Mouse (Mus musculus) testis, adult 2 months (tissue): ENCODE measurements around the gene Sugct. TPM values are rescaled to one million over a fixed set of nuclear protein-coding genes. Genes with fewer than 3 reads are reported as not detected.
A peak's percentile ranks its signal among the peaks of the same experiment; 100 is the strongest.

Source experiments
- H3K27ac ChIP-seq: fragments of 200-500 bp; 2 replicates; pipeline ENCODE4 v1.5.1; 2012; ENCODE audit warnings: low read depth, low read length; ENCODE audit not compliant: control insufficient read depth, insufficient read depth
- H3K27me3 ChIP-seq: fragments of 200-500 bp; 2 replicates; pipeline ENCODE4 v1.6.1; 2012; ENCODE audit warnings: mild to moderate bottlenecking, low read length, moderate library complexity; ENCODE audit not compliant: control insufficient read depth, insufficient read depth
- H3K36me3 ChIP-seq: fragments of 200-500 bp; 2 replicates; pipeline ENCODE4 v1.6.1; 2012; ENCODE audit warnings: mild to moderate bottlenecking, low read length; ENCODE audit not compliant: control insufficient read depth, insufficient read depth
- H3K4me1 ChIP-seq: fragments of 200-500 bp; 2 replicates; pipeline ENCODE4 v1.6.1; 2012; ENCODE audit warnings: low read length; ENCODE audit not compliant: control insufficient read depth, insufficient read depth
- H3K4me3 ChIP-seq: fragments of 200-500 bp; 2 replicates; pipeline ENCODE4 v1.5.1; 2012; ENCODE audit warnings: low read depth, mild to moderate bottlenecking, low read length, moderate library complexity, mixed read lengths; ENCODE audit not compliant: control insufficient read depth
- CTCF ChIP-seq: fragments of 200-500 bp; IDR thresholded peaks from 2 replicates; pipeline ENCODE4 v1.5.1; 2012; ENCODE audit warnings: low read depth, mild to moderate bottlenecking, inconsistent platforms, low read length, moderate library complexity; ENCODE audit not compliant: control insufficient read depth, insufficient read depth, insufficient replicate concordance
- POLR2A ChIP-seq: fragments of 200-500 bp; IDR thresholded peaks from 2 replicates; pipeline ENCODE4 v1.6.1; 2012; ENCODE audit warnings: low read depth, mild to moderate bottlenecking, inconsistent platforms, low read length, moderate library complexity; ENCODE audit not compliant: control insufficient read depth
- polyA plus RNA-seq: library from polyadenylated mRNA; depleted of rRNA; stranded (reverse); fragments of >200 nt; gene quantifications from 2 replicates; pipeline ENCODE4 v1.2.3, GENCODE M21; 2012; rRNA removed

Gene Sugct
- polyA plus RNA-seq = 1.2 TPM in 2 replicates

- no peaks in the 10 kb centered on the region for H3K36me3 ChIP-seq
- peak; percentile 83 for TF ChIP-seq POLR2A
- TF ChIP-seq CTCF = no peak
- H3K4me1 ChIP-seq = no peaks in the 10 kb centered on the region
Observed at GRCm38 (mm10) chr13:17694911-17695699, at the start of gene Sugct, which contains the start of gene Mplkip. Gene Sugct, minus strand, starts transcription at chr13:17695553. Gene Mplkip, plus strand, starts transcription at chr13:17695192.

DNA sequence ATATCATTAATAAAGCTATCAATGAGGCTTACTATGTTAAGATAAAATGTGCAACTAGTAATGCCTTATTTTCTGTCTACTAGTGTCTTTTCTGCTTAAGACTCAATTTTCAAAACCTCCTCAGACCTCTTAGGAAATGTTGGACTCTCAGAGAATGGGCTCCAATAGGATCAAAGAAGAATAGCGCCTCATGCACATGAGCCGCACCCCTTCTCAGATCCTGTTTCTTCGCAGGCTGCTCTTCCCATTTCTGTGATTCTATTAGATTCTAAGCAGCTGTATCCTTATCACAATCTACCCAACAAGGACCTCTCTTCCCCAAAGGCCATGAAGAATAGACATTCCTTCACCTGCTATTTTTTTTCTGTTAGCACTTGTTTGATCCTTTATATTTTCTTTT is 33.4 kb upstream of the Sugct start:
- Histone ChIP-seq H3K27me3 (no peaks in the 10 kb centered on the region), H3K4me1 (no peaks in the 10 kb centered on the region), H3K27ac (no peak overlapping the region), H3K4me3 (no peak overlapping the region), H3K36me3 (no peaks in the 10 kb centered on the region)
- no peak for TF ChIP-seq CTCF
- no peak for TF ChIP-seq POLR2A

More at GRCm38 (mm10) chr13:17694911-17695699, at the start of gene Sugct, which contains the start of gene Mplkip:
- H3K27me3 ChIP-seq = no peaks in the 10 kb centered on the region
- peak within 1 kb of the TSS; percentile 99 for H3K27ac ChIP-seq
- H3K4me3 ChIP-seq = peak within 1 kb of the TSS; percentile 99

DNA sequence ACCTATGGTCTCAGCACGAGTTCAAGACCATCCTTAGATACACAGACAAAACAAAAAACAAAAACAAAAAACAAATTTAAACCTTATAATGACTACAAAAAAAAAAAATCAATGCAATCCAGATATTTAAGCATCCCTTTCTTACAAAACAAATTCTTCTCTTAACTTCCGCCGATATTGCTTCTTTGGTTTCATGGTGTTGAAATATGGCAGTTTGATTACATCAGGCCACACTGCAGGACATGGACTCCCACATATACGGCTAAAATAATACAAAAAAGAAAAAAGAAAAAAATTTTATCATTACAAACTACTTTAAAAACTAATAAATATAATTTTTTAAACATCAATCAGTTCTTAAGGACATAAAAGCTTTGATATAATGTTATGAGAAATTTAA is 32.6 kb upstream of the Sugct start:
- TF ChIP-seq CTCF = no peak
- TF ChIP-seq POLR2A = no peak
- H3K36me3 ChIP-seq = no peaks in the 10 kb centered on the region
- H3K27me3 ChIP-seq = no peaks in the 10 kb centered on the region
- H3K4me1 ChIP-seq = no peaks in the 10 kb centered on the region
- H3K4me3 ChIP-seq = no peak overlapping the region
- no peak overlapping the region for H3K27ac ChIP-seq

DNA sequence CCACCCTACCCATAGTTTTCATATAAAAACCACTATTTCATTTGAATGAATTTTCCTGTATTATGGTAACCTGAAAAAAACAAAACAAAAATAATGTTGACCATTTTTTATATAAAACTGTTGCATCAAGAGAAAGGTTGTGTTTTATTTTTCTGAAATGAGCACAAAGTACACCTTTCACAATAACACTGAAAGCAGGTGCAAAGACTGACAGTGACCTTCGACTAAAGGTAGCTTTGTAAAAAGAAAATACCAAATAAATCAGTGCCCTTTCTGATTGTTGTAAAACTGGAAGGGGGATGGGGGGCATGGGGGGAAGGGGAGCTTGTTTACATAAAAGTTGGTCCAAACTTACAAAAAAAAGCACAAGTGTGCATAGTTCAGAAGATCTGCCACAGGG is 22.0 kb upstream of the Sugct start:
- Histone ChIP-seq H3K27me3 (no peaks in the 10 kb centered on the region), H3K4me3 (no peak overlapping the region), H3K27ac (no peak overlapping the region), H3K4me1 (no peaks in the 10 kb centered on the region), H3K36me3 (no peaks in the 10 kb centered on the region; the same call in 1 of the 2 replicates)
- no peak for TF ChIP-seq CTCF
- TF ChIP-seq POLR2A = no peak

DNA sequence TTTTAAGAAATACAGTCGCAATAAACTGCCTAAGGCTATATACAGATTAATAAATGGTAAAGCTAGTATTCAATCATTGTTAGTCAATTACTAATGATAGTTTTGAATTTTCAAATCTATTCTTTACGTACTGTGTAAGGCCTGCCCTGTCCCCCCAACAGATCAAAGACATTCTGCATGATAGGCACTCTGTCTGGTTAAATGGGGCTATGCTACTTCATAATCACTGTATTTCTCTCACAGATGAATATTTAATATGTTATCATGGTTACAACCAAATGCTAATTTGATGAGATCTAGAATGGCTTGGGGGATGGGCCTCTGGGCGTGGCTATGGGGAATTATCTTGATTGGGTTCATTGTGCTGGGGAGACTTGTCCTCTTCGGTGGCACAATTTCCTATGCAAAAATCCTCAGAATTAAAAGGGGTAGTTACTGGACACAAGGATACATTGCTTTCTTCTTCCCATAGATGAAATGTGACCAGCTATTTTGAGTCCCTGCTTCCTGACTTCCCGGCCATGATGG is 13.5 kb upstream of the Sugct start:
- H3K27me3 ChIP-seq = no peaks in the 10 kb centered on the region
- no peak overlapping the region for H3K27ac ChIP-seq
- H3K4me3 ChIP-seq = no peak overlapping the region
- no peaks in the 10 kb centered on the region for H3K36me3 ChIP-seq
- TF ChIP-seq CTCF = no peak
- no peak for TF ChIP-seq POLR2A
- no peaks in the 10 kb centered on the region for H3K4me1 ChIP-seq

DNA sequence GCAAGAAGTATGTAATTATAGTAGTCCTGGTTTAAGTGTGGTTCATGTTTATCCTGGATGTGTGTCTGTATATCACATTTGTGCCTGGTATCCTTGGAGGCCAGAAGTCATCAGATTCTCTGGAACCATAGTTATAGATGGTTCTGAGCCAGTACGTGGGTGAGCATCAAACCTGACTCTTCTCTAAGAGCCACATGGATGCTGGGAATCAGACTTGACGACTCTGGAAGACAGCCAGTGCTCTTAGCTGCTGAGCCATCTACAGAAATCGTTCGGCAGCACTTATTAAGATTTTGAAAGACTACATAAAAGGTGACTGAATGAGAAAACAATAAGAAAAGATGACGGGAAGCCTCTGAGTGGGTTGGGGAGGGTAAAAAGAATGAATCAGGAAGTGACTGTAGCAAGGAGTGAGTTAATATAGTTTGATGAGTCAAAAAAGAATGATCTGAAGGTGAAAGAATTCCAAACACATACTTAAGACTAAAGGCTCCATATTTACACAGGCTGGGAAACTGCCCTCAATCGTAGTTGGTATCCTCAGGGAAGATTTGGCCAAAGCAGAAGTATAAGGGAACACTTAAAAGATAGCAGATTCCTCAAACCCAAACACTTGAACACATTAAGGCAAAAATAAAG is 10.0 kb upstream of the Sugct start:
- no peak overlapping the region for H3K4me3 ChIP-seq
- H3K27me3 ChIP-seq = no peaks in the 10 kb centered on the region
- H3K36me3 ChIP-seq = no peaks in the 10 kb centered on the region
- H3K27ac ChIP-seq = no peak overlapping the region
- no peaks in the 10 kb centered on the region for H3K4me1 ChIP-seq
- TF ChIP-seq CTCF (no peak), POLR2A (no peak)

DNA sequence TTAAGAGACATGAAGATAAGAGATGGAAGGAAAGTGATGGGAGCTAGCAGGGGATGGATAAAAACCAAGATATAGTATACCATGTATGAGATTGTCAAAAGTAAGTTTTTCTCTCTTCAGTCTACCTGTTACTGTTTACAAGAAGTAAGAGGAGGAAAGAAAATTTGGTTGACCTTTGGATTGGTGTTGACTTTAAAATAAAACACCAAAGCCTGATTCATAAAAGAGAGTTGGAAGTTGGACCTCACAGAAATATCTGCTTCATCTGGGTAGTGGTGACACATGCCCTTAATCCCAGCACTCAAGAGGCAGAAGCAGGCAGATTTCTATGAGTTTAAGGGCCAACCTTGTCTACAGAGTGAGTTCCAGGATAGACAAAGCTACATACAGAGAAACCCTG is 7.0 kb upstream of the Sugct start:
- Histone ChIP-seq H3K27ac (no peak overlapping the region), H3K27me3 (no peaks in the 10 kb centered on the region), H3K4me1 (no peaks in the 10 kb centered on the region), H3K4me3 (no peak overlapping the region), H3K36me3 (no peaks in the 10 kb centered on the region)
- TF ChIP-seq POLR2A = no peak
- TF ChIP-seq CTCF = no peak
